Mouse (Mus musculus) cerebellum, adult 2 months (tissue): ENCODE data around the gene Med4.

ENCODE experiments used
- CTCF ChIP-seq: fragments of 200-500 bp; IDR thresholded peaks from 2 replicates; pipeline ENCODE4 v1.5.1; 2011; ENCODE audit warnings: low read depth, mild to moderate bottlenecking, control low read depth, low read length, moderate library complexity, borderline replicate concordance; ENCODE audit not compliant: insufficient read depth
- POLR2A ChIP-seq: fragments of 200-500 bp; IDR thresholded peaks from 2 replicates; pipeline ENCODE4 v1.6.1; 2011; ENCODE audit warnings: low read length, control low read depth, borderline replicate concordance; ENCODE audit not compliant: insufficient read depth

- TF ChIP-seq POLR2A, result no peak
- no peak for TF ChIP-seq CTCF
These were observed 14.1 kb upstream of the Med4 start for GRCm38 (mm10) chr14:73495753-73496152.
